Mouse (Mus musculus) heart, adult 8-10 months (tissue): ENCODE results near the gene Slbp. TPM values are rescaled to one million over a fixed set of nuclear protein-coding genes. Genes with fewer than 3 reads are reported as not detected.

ENCODE experiments used
- DNase-seq: peaks from one replicate; pipeline ENCODE4 v3.0.0; 2022; ENCODE audit warnings: low spot score
- total RNA-seq, 4 experiments: library from RNA; stranded (reverse); gene quantifications; 2 replicates each; pipeline ENCODE4 v1.2.4; 2022

Slbp gene
- total RNA-seq, 4 experiments from 2014 or later = 8.8 to 12.0 (median 10.6) TPM

- DNase-seq = no peak
Observed at GRCm38 (mm10) chr5:33681611-33682388, 29.4 kb upstream of the Slbp start.

DNA sequence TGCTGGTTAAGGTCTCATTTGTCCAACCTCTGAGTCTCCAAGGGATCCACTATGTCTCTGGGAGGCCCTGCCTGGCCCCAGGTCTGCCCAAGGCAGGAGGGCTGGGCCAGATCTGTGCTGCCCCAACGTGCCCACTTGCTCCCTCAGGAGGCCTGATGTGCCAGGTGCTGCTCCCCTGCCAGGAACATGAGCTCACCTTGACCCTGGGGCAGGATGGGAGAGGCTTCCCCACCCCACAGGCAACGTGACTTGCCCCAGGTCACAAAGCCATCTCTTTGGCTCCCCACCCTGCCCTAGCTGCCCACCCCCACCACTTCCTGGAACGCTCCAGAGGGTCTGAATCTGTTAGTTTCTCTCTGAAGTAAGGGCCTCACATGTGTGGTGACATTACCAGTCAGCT, 28.7 kb upstream of the Slbp start:
- no peak for DNase-seq

DNA sequence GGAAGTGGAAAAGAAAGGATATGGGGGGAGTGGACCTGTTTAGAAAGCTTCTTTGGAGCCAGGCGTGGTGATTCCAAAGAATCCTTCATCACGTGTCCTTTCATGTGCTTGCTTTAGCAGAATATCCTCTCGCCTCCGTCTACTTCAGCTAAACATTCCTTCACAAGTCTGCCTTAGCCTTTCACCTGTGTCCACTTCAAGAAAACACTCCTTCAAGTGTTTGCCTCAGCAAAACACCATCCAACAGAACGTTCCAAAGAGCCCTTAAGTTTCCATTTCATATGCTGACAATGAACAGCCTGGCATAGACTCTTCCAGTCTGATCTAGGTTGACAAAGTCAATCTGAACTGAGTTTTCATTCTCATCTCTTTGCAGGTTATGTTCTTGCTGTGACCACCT, 25.9 kb upstream of the Slbp start:
- DNase-seq = no peak

DNA sequence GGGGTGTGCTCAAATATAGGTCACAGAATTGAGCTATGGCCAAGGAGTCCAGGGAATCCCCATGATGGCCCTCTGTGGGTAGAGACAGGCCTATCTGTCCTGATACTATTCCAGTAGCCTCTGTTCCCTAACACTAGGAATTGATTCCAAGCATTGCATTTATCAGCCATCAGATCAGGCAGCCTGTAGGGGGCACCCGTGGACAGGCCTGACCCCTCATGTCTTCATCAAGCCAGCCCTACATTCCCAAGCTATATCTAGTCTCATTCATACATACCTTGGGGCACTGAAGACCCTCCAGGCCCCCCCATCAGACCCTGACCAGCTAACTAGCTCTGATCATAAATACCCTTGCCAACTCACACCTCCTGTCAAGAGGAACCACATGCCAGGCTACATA, 23.6 kb upstream of the Slbp start:
- no peak for DNase-seq

GRCm38 (mm10) chr5:33674439-33674838, 22.1 kb upstream of the Slbp start:
- DNase-seq = no peak

DNA sequence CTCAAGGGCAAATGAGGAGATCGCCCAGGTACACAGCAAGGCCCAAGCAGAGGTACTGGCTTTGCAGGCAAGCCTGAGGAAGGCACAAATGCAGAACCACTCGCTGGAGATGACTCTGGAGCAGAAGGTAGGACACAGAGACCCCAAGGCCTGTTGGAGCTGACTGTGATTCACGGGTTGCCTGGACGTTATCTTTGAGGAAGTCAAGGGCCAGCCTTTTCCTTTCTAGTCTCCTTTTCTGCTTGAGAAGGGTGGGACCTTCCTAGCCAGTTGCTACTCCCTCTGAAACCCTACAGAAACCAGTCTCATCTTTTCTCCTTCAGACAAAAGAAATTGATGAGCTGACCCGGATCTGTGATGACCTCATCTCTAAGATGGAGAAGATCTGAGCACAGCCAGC, 19.3 kb upstream of the Slbp start:
- no peak for DNase-seq

- no peak for DNase-seq
Observed at GRCm38 (mm10) chr5:33668223-33668622, 15.8 kb upstream of the Slbp start.

- DNase-seq = no peak
Observed at GRCm38 (mm10) chr5:33658664-33659050, 6.3 kb upstream of the Slbp start.

- peak; percentile 99 for DNase-seq
Observed at GRCm38 (mm10) chr5:33657787-33658663, 5.7 kb upstream of the Slbp start, which contains the start of the genes Tacc3 and Tmem129. Gene Tacc3 (plus strand): TSS chr5:33658128. Gene Tmem129 (minus strand): TSS chr5:33658416.

DNA sequence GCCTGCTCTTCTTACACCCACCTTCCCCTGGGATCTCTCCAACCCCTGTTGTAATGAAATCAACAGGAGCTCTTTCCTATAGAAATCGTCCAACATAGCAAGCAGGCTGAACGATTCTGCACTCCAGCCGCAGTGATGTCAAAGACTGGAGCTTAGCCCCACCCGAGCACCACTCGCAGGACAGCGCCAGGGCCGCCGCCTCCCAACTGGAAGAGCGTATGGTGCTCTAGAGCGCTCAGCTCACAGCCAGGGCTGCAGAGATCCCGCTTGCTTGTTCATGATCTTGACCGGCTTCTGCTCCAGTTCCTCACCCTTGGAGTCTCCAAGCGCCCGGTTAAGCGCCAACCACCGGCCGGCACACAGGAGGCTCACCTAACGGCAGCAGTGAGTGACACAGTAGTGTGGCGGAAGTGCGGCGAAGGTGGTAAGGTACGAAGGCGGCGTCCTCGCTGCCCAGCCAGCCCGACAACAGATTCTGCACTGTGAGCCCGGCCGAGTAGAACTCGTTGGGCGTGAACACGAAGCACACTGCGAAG, 4.9 kb upstream of the Slbp start:
- DNase-seq = no peak

- no peak for DNase-seq
Observed at GRCm38 (mm10) chr5:33656739-33657138, 4.4 kb upstream of the Slbp start.

DNA sequence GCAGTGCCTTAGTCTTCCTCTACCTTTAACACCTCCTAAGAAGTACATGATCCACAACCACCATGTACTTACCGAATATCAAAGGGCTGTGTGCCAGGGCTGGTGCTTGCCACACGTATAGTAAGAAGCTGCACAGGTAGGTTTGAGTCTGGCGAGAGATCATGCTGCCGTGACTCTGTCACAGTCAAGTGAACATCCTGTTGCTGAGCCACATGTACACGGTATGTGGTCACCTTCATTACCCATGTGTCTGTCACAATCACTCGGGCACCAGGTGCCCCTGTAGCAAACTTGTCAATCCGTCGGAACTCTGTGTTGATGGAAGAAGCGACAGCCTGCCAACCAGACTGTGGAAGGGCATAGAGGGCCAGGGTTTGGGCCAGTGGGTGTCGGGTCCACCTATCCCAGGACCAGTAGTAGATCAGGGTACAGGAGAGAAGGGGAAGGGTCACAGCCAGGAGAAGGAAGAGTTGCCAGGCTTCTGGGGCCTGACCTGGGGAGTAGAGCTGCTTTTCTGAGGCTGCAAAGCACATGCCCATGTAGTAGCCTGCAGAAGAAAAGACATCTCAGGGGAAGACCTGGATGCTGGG, 3.0 kb upstream of the Slbp start:
- no peak for DNase-seq

GRCm38 (mm10) chr5:33654424-33654823, 2.0 kb upstream of the Slbp start:
- no peak for DNase-seq

- no peak for DNase-seq
Observed at GRCm38 (mm10) chr5:33652783-33653173, 404 bp upstream of the Slbp start.

DNA sequence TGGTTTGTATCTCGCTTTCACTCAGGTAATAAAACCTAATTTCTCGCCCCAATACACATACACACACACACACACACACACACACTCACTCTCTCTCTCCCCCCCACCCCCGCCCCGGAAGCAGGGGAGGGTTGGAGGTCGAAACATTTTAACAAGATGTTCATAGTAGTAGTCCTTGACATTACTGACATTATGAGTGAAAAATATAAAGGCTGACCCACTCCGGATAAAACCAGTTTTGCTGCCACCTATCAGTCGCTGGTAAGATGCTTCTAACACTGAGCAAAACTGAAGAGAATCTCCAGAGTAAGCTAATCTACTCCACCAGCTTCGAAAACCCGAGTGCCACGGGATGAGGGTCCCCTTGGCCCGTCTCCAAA, 843 bp downstream of the Slbp start:
- no peak for DNase-seq

DNA sequence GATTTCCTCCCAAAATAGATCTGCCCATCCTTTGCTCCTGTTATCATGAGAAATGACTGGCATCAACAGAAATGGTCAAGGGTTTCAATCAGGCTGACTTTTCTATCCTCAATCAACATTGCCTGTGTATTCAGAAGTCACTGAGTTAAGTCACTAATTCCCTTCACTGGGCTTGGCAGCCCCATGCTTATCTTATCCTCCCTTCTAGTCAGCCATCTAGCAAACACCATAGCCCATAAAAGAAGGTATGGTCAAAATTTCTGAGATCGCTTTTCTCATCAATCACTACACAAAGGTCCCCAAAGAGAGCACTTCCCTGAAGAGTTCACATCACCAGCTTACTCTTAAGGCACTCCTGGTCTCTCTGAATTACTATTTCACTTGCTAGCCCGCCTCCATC, 1.4 kb downstream of the Slbp start:
- no peak for DNase-seq

- peak; percentile 42 for DNase-seq
Observed at GRCm38 (mm10) chr5:33640652-33641051, 11.7 kb downstream of the Slbp start.

GRCm38 (mm10) chr5:33638826-33639225, 13.5 kb downstream of the Slbp start:
- DNase-seq = no peak

- DNase-seq = no peak
Observed at GRCm38 (mm10) chr5:33637606-33638350, 14.6 kb downstream of the Slbp start.

GRCm38 (mm10) chr5:33635361-33635760, 17.0 kb downstream of the Slbp start:
- no peak for DNase-seq

GRCm38 (mm10) chr5:33632526-33632925, 19.8 kb downstream of the Slbp start:
- no peak for DNase-seq
